Mouse (Mus musculus): ENCODE data around the gene Gm49027.
"Not testable (repeated sequence)": the region's sequence is repeated elsewhere in the genome, so short reads cannot be mapped to it uniquely, and the experiment has no call there.

Gm49027 gene

GRCm38 (mm10) chr5:123525281-123525680 lies at the start of gene Gm49027:
TSS of gene Gm49027 (minus strand) at chr5:123525488.
- DNase-seq (ENCODE audit: low read depth): no peak

DNA sequence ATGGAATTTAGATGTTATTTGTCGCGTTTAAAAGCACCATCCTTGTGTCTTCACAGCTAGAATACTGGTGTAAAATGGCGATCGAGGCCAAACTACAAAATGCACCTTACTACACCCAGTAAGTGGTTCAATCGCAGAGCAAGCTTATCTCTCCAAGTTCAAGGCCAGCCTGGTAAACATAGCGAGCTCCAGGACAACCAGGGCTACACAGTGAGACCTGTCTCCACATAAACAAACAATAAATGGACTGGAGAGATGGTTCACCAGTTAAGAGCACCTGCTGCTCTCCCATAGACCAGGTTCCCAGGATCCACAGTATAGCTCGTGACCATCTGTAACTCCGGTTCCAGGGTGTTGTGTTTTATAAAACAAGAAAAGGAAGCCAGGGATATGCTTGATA lies 48.1 kb upstream of the Gm49027 start:
- no peak for DNase-seq (ENCODE audit: low read depth)

DNA sequence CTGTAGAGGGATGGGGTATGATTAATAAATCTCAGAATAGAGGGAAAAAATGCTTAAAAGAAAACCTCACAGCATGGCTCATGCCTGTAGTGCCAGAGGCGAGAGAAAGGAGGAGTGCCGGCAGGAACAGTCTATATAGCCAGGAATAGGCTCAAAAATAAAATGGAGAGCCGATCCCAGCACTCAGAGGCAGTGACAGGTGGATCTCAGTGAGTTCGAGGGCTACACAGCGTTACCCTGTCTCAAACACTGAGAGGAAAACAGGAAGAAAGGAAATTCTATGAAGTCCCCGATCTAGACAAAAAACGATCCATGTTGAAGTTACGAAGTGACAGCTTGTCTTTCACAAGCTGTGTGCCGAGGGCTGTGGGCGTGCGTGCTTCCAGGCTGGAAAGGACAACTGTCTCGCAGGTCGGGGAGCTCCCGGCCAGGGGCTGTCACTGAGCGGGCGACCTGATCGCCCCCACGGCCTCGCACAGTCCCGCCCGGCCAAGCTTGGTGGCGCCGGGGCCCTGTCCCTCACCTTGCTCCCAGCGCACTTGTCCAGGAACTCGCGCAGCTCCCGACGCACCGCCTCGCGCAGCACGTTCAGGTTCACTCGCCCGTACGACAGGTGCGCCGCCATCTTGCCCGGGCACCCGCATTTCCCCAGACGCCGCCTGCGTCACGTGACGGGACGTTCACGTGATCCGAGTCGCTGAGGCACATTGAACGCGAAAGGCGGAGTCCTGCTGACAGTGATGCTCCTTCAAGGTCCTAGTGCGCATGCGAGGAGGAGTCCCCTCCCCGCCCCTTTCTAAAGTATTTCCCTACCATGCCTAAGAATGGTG lies 47.3 kb upstream of the Gm49027 start, which contains the start of gene Vps33a:
Gene Vps33a (minus strand): TSS at position 682 of the 830 bp plus-strand sequence.
- peak; percentile 98 for DNase-seq (ENCODE audit: low read depth)

DNA sequence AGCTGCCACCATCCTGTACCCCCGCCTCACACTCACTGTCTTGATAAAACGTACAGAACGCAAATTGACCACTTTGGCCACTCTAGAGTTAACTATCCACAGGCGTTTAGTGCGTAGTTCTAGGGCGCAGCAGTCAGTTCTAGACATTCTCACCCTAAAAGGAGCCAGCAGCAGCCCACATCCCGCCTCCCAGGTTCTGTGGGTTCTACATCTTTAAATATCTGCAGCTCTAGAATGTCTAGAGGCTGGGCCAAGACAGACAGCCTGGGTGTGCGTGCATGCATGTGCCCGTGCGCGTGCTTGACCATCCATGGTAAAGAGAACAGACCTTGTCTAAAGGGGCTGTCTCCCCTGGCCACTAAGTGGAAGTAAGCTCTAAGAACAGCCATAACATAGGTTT lies 35.8 kb upstream of the Gm49027 start:
- no peak for DNase-seq (ENCODE audit: low read depth)

DNA sequence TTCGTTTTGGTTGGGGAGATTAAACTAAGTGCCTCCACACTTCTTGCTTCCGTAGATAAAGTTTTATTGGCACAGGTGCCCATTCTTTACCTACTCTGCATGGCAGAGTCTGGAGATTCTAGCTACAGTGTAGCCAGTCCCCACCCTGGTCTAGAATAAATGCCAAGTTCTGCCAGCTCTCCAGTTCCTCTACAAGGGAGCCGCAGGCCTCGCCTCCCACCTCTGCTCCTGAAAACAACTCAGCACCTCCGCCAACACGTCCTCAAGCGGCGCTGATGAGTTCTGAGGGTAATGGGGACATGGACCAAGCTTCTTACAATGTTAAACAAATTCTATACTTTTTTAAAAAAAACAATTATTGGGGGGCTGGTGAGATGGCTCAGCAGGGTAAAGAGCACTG lies 34.3 kb upstream of the Gm49027 start:
- DNase-seq (ENCODE audit: low read depth): no peak

GRCm38 (mm10) chr5:123556451-123556850 lies 31.2 kb upstream of the Gm49027 start:
- DNase-seq (ENCODE audit: low read depth): no peak

DNA sequence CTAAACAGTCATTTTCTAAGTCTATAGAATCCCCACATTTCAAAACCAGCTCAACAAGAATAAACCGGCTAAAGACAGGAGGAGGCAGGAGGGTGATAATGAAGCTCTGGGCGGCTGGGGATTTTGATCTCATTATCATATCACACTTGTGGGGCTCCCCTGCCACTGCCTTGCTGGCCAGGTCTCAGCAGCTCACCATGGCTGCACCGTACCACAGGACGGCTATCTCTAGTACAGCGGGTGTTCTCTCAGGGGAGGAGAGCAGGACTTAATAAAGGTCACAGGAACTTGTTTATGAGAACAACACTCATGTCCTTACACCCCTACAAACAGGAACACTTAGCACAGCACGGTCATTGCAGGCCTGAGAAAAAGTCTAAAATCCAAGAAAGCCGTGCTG lies 30.4 kb upstream of the Gm49027 start:
- peak; percentile 22 for DNase-seq (ENCODE audit: low read depth)

DNA sequence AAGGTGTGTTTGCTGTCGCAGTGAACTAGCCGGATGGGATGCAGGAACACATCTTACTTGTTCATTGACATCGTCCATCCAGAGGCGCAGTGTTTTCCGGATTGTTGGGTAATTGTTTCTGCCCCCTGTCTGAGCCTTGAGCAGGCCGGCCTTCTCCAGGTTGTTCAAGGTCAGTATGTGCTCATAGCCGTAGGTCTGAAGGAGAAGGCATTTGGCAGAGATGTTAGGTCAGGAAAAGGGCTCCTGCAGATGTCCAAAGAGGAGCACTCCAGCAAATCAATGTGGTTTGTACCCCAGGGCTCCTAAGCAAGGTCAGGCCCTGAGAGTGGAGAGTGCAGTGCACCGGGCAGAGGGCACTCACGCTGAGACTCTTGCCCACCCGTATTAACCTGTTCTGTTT lies 8.5 kb upstream of the Gm49027 start:
- no peak for DNase-seq (ENCODE audit: low read depth)

GRCm38 (mm10) chr5:123530056-123530455 lies 4.8 kb upstream of the Gm49027 start:
- no peak for DNase-seq (ENCODE audit: low read depth)

GRCm38 (mm10) chr5:123528641-123529040 lies 3.4 kb upstream of the Gm49027 start:
- no peak for DNase-seq (ENCODE audit: low read depth)

- DNase-seq (ENCODE audit: low read depth): no peak
These were observed 718 bp upstream of the Gm49027 start for GRCm38 (mm10) chr5:123525916-123526495.

DNA sequence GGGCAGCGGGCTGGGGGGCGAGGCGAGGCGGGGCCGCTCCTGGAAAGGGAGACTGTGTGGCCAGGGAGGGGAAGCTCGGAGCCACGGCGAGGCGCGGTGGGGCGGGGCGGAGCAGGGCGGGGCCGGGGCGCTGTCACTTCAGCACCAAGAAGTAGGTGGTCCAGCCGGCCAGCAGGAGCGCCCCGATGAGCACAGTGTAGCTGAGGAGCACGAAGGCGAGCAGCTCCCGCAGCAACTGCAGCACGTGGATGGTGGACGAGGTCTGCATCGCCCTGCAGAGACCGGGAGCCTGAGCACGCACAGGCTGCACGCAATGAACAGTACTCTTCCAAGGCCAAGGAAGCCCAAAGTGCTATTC lies 916 bp downstream of the Gm49027 start:
- DNase-seq (ENCODE audit: low read depth): peak; percentile 69

DNA sequence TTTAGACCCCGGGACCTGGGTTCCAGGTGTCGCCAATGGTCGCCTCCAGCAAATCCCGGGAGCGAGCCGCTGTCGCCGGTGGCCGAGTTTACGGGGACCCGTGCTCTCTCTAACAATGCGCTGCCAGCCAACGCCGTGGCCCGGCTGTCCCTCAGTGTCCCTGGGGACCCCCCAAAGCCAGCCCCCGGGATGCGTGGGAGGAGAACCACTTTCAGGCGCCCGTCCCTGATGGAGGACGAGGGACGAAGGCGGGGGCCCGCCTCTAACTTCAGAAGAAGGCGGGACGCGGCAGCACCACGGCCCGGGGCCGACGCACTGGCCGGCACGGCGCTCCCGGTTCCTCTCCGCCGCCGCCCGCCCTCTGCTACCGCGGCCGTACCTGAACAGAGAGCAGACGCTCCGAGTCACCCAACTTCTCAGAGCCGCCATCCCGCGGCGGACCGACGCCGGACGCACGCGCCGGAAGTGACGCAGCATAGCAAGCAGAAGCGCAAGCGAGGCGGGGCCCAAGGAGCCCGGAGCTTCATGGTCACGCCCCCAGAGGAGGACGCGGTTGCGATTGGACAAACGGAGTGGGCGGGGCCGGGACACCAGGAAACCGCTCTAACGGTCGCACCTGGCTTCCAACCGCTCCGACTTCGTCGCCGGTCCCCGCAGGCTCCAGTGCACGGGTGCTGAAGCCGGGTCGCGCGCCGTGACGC lies 1.4 kb downstream of the Gm49027 start, which contains the start of gene Diablo:
Gene Diablo (minus strand): TSS at position 485 of the 701 bp plus-strand sequence.
- peak; percentile 96 for DNase-seq (ENCODE audit: low read depth)

DNA sequence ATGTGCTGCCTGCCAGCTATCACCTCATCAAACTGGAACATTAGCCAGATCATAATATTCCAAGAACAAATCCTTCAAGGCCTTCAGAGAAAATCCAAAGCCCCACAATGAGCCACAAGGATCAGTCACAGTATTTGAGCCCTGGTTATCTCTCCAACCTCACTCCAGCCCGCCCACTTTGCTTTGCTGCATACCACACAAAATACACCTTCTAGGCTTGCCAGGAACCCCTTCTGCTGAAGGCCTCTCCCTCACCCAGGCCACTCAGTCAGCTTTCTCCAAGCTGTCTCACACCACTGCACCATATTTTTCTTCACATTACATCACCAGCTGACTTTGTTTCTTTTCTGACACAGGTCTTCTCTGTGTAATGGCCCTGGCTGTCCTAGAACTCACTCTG lies 3.1 kb downstream of the Gm49027 start:
- no peak for DNase-seq (ENCODE audit: low read depth)

DNA sequence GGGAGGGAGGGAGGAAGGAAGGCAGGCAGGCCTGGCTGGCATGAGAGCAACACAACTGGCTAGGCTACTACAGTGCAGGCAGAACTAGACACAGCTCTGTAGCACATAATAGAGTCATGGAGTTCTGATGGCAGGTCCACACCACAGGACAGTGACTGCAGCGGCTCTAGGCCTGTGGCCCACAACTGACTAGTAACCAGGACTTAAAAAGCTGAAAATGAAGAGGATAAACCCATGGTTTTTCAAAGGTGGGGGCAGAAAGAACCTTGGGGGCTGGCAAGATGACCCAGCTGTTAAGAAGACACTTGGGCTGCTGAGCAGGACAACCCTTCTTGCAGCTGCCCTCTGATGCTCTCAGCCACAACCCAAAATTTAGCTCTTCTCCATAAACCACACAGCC lies 3.7 kb downstream of the Gm49027 start:
- DNase-seq (ENCODE audit: low read depth): no peak

DNA sequence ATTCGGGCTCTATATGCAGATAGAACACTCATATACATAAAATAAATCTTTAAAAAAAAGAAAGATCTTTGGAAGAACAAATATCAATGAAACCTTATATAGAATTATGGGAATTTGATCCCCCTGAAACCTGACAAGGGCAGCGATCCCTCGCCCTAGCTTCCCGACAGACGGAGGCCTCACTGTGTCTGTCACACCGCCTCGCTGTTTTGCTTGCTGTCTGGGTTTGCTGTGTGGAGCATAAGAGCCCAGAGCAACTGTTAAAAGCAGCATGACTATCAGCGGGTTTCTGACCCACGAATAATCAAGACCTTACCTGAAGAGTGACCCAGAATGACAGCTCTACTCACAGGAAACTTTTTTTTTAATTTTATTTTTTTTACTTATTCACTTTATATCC lies 4.6 kb downstream of the Gm49027 start:
- no peak for DNase-seq (ENCODE audit: low read depth)

DNA sequence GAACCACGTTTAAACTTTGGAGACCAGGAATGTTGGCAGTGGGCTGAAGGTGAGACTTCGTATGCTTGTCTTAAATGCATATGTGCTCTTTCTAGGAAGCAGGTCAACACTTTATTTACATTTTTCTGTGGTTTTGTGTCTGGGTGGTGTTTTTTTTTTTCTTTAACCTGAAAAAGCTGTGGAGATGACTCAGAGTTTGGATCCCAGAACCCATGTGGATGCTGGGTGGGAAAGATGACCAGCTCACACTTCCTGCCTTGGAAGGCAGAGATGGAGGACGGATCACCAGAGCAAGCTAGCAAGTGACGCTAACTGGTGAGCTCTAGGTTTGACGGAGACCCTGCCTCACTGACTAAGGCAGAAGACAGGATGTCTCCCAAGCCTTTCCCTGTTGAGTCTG lies 10.4 kb downstream of the Gm49027 start:
- DNase-seq (ENCODE audit: low read depth): no peak

- peak; percentile 49 for DNase-seq (ENCODE audit: low read depth)
These were observed 13.2 kb downstream of the Gm49027 start for GRCm38 (mm10) chr5:123512102-123512501.

DNA sequence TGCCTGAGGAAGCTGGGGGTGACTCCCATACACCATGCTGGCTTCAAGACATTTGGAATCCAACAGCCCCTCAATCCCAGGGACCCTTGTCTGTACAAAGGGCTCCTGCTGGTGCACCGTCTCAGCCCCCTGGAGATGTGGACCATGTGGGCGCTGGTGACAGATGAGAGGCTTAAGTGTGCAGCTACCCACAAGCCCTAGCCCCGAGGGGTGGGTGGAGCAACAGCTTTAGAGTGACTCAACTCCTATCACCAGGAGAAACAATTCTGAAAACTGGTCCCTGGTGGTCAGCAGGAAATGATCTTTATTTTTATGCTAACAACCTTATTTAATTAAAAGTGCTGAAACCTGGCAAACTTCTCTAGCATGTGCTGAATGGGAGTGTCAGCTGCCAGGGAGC lies 13.9 kb downstream of the Gm49027 start:
- not testable (repeated sequence) for DNase-seq (ENCODE audit: low read depth)

DNA sequence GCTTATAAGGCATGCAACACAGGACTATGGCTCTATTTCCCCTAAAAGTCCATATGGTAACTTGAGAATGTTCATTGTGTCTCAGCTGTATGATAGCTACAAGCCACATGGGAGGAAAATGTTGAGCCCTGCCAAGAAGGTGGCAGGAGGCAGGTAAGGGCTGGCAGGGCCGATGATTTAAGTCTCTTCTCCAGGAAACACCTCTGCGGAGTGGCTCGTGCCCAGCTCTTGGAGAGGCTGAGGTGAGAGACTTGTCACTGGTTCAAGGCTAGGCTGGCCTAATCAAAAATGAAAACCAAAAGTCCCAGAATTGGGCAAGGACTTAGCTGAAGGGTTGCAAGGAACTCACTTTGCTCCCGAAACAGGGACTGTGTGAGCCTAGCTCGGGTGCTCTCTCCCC lies 15.1 kb downstream of the Gm49027 start, which contains the start of gene B3gnt4:
Gene B3gnt4 (plus strand): TSS at position 301 of the 400 bp plus-strand sequence.
- no peak for DNase-seq (ENCODE audit: low read depth)

DNA sequence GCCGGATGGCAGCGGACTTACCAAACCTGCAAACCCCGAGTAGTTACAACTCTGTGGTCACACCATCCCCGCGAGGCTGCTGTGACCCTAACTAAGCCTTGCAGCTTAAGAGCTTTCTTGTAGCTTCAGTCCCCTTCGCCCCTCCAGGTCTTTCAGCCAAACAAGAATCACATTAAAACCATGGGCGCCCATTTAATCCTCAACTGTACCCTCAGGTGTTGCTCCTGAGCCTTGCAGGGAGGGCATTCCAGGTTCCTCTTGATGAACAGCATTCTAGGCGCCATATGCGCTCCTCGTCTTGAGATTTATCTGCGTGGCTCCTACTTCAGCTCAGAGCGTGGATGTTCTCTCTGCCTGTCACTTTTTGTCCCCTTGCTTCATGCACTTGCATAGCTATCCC lies 16.4 kb downstream of the Gm49027 start:
- no peak for DNase-seq (ENCODE audit: low read depth)

GRCm38 (mm10) chr5:123507936-123508723 lies 17.2 kb downstream of the Gm49027 start:
- DNase-seq (ENCODE audit: low read depth): peak; percentile 76

All from c-Kit-positive CD71-positive TER-119-negative erythroid progenitor cells, embryonic 14.5 days (primary cell).